Mouse (Mus musculus) adrenal gland, postnatal 10 days (tissue): Measurements from ENCODE around the gene Lep. TPM values are rescaled to one million over a fixed set of nuclear protein-coding genes. Genes with fewer than 3 reads are reported as not detected.

Source experiments
- DNase-seq: peaks from one replicate; pipeline ENCODE4 v3.0.0; 2021; ENCODE audit warnings: mixed read lengths
- long read RNA-seq, 2 experiments: library from polyadenylated mRNA; stranded (forward); transcript quantifications; one replicate each; pipeline ENCODE4 v2.0.0; 2021
- total RNA-seq, 2 experiments: library from RNA; stranded (reverse); gene quantifications; 2 replicates each; pipeline ENCODE4 v1.2.3; 2021

The Lep gene
- 1 to 10 TPM; 6.8 to 8.6 TPM for total RNA-seq
- long read RNA-seq, experiment 1, partial matches to known transcripts = 0 of 6 reads
- long read RNA-seq, experiment 1, other reads (novel, unspliced or antisense) = 2 of 6 reads
- long read RNA-seq, experiment 2, partial matches to known transcripts = 0 of 3 reads
- long read RNA-seq, experiment 2, other reads (novel, unspliced or antisense) = 0 of 3 reads

DNA sequence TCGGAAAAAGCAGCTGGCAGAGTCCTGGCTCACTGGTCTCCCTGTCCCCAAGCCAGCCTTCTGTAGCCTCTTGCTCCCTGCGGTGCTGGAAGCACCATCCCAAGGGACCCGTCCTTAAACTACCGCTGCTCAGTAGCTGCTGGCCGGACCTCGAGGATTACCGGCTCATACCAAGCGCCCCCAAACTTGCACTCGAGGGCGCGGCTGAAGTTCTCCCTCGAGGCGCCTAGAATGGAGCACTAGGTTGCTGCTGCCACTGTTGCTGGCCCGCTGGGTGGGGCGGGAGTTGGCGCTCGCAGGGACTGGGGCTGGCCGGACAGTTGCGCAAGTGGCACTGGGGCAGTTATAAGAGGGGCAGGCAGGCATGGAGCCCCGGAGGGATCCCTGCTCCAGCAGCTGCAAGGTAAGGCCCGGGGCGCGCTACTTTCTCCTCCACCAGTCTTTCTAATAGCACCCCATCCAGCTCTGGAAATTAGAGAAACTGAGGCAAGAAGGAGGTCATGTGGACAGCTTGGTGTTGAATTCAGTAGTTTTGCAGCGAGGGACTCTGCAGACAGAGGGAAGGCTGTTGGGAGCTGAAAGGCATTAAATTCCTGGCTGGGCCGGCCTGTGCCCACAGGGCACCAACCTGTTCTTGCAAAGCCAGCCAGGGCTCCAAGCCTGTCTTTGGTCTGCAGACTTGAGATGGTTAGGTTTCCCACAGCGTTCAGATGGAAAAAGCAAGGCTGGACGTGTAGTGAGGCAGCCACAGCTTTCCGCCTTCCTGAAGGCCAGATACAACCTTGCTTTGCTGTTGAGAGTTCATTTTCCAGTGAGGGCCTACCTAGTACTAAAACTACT, at the start of gene Lep:
TSS of gene Lep (plus strand) at position 375 of the 840 bp plus-strand sequence.
- DNase-seq = peak; percentile 67

DNA sequence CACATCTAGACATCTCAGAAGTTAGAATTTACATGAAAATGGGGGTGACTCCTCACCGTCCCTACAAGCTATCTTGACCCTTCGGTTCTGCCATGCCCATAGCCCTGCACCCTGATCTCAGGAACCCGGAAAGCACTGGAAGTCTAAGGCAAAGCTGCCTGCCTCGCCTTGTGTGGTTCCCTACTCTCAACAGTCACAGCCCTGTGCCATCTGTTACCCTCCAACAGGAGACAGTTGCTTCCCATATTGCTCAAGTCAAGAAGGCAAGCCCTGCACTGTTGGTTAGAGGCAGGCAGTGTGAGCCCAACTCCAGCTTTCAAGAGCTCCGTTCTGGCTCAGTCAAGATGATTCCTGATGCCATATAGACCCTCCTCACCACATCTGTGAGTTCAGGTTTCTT, 48.4 kb upstream of the Lep start:
- no peak for DNase-seq

DNA sequence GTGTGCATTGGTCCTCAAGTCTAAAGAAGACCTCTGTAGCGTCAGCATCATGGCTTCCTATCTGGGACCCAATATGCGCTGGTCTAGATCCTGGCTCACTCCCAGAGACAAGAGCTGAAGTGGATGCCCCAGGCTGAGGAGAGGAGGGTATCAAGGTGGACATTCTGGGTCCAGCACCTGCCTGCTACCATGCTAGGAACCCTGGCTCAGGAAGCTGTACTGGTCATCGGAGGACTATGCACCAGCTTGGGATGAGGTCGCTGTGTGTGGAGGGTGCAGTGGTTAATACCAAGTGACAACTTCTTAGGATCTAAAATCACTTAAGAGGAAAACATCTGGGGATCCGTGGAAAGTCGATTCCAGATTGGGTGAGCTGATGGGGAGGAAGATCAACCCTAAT, 46.8 kb upstream of the Lep start:
- DNase-seq = no peak

- no peak for DNase-seq
These were observed 43.1 kb upstream of the Lep start for GRCm38 (mm10) chr6:29016891-29017412.

DNA sequence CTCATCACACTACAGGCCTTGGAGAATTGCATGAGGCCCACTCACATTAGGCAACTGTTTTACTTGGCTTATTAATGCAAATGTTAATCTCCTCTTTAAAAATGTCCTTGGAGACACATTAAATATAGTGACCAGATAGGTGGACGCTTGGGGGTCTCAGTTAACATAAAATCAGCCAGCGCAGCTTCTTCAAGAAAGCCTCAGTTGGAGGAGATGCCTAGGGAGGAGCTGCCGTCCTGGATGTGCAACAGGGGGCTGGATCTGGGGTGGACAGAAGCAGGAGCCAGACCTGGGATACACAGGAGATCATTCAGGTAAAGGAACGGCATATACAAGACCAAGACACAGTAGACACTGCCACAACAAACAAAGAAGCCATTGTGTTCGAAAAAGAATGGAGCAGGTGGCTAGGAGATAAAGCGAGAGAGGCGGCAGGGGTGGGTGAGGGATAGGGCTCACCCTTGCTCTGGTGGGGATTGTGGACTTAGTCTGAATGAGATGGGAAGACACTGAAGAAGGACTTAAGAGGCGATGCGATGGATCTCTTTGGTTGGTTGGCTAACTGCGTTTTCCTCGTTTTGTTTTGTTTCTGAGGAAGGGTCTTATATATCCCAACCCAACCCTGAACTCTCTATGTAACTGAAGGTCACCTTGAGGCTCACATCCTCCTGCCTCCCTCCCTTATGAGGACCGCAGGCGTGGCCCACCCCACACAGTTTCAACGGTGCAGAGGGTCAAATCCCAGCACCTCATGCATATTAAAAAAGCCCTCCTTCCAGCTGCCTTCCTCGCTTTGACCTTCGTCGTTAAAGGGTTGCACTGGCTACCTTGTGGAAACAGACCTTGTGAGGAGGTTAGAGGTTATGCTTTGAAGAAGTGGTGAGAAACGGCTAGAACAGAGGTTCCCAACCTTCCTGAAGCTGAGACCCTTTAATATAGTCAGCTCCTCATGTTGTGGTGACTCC, 40.0 kb upstream of the Lep start:
- DNase-seq = no peak

DNA sequence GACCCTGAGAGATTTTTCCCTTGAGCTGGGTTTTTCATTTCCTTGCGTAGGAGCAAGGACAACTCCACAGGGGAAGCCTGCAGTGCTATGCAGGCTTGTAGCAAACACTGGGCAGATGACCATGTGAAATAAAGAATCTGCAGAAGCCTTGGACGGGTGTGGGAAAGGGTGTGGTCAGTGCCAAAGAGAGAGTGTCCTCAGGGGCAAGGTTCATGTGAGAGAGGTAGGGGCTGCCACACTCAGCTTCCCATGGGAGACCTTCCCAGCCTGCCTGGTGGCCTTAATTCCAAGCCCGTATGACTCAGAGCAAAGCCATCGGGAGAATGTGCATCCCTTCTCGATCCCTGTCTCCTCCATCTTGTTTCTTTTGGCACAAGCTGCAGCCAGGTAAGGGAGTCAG, 39.1 kb upstream of the Lep start:
- no peak for DNase-seq

DNA sequence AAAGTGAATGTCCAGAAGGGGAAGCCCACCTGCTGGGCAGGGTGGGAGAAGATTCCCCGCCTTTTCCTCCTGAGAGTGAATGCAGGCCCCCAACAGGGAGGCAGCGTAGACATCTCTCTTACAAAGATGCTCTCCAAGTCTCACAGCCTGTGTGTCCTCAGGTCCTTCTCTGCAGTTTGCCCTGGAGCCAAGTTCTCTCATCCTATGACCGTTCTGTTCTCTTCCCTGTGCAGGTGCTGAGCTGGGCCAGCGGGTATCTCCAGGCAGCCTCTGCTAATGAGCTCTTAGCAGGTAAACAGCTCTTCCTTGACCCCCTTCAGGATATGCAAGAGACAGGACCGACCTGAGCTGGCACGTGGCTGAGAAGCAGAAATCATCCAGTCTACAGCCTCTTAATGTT, 38.5 kb upstream of the Lep start:
- DNase-seq = no peak

DNA sequence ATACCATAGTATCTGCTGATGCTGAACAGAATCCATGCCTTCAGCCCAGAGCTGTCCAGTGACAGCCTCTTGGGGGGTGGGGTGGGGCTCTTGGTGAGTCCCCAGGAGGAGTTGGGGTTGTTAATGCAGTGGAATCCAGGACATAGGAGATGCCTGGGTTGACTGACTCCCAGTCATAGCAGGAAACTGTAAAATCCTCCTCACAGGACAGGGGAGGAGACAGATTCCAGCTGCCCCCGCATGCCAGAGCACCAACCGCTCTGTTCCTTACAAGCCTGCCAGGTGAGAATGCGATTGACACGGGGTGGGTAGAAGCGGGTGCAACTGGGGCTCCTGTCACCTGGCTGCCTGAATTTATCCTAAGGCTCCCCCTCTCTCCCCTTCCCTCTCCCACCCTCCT, 37.9 kb upstream of the Lep start:
- no peak for DNase-seq

DNA sequence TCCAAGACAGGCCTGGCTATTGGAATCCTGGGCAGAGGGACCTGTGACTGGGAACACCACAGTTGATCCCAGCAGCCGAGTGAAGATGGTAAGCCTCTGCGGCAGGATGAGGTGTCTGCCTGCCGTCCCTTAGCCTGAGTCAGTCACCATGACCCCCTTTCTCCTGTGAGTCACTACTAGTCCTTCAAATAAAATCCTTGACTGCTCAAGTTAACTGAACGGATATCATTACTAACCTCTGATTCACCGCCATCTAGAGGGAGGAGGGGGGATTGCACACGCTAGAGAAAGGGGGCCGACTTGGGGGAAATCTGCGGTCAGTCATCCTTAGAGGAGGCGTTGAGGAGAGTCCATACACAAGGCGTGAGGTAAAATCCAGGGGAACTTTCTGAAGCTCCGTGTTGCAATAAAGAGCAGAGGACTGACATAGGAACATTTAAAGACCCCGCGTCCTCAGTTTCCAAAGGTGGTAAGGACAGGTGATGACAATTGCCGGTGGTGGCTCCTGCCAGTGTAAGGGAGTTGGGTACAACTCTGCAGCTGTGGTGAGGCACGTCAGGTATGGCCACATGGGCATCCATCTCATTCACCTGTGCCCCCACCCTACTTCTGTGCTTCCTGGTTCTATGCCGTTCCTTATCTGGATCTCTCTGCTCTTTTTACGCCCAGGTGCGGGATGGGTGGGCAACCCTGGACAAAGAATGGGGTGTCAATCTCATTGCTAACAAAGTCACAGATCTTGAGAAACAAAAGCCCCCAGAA, 36.6 kb upstream of the Lep start:
- peak; percentile 79 for DNase-seq

GRCm38 (mm10) chr6:29024000-29024417, 36.0 kb upstream of the Lep start:
- peak; percentile 84 for DNase-seq

DNA sequence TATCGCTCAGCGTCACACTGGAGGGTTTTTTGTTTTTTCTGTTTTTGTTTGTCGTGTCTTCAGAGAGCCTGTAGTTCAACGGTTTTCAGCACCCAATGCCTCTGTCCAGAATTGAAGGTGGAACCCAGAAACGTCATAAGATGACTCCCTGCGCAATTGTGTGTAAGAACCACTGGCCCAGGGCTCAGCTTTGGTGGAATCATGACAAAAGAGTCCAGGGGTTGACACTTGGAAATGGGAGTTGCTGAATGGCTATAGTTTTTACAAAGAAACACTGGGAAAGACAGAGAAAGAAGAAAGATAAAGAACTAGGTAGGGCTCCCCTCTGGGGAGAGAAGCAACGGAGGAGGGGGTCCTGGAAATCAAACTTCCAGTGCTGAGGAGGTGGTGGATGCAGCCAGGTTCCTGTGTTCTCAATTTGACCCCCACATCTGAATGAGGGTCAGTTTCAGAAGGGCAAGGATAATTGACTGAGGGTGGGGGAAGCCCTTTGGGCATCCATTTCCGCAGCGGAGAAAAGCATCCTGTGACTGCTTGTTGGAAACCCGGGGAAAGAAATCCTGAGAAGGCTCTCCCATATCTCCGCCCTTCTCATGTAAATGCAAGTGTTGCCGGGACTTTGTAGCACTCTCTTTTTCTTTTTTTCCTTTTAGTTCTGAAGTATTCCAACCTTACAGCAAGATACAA, 34.1 kb upstream of the Lep start:
- no peak for DNase-seq

GRCm38 (mm10) chr6:29026766-29027165, 33.3 kb upstream of the Lep start:
- DNase-seq = no peak

- no peak for DNase-seq
These were observed 31.9 kb upstream of the Lep start for GRCm38 (mm10) chr6:29028129-29028528.

DNA sequence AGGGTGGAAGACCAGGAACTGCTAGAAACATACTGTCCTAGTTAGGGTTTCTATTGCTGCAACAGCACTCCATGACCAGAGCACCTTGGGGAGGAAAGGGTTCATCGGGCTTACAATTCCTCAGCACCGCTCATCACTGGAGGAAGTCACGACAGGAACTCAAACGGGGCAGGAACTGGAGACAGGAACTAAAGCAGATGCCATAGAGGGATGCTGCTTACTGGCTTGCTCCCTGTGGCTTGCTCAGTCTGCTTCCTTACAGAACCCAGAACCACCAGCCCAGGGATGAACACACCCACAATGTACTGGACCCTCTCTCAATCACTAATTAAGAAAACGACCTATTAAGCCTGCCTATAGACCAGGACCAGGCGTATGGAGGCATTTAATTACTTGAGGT, 30.5 kb upstream of the Lep start:
- DNase-seq = no peak

GRCm38 (mm10) chr6:29031216-29031615, 28.8 kb upstream of the Lep start:
- peak; percentile 88 for DNase-seq

DNA sequence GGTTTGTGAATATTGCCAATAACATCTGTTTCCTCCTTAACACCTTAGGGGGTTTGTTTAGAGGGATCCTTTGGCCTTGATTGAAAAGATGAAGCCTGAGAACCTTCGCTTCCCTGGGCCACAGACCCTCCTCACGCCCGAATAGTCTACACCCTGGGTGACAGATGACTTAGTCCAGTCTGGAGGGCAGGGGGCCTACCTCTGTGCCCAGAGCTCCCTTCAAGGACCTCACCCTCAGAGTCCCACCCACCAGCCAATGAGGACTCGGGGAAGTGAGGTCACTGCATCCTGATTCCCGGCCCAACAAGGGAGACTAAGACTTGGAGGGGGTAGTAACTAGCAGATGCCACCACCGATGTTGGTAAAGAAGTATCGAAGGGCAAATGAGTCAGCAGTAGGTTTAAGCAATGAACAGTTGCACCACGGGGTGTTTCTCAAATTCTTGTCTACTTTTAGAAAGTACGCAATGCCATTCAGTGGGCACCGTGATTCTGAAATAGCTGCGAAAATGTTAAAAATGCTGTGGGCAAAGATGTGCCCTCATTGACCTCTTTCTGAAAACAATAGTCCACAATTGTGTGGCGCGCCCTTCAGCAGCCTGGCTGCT, 28.2 kb upstream of the Lep start:
- DNase-seq = peak; percentile 56

DNA sequence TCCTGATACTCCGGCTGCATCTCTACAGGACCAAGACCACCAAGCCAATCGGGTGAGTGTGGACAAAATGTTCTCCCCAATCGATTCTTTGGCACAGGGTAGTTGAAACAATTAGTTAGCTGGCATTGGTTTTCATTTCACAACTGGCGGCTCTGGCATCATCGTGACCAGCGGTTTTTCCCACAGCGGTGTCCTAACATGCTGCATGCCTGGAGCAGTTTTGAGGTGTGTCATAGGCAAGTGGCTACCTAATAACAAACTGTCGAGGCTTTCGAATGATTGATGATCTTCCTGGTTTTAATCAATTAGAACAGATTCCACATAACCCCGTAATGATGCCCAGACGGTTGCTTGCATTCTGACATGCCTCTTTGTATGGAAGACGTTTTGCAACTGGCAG, 27.6 kb upstream of the Lep start:
- no peak for DNase-seq

DNA sequence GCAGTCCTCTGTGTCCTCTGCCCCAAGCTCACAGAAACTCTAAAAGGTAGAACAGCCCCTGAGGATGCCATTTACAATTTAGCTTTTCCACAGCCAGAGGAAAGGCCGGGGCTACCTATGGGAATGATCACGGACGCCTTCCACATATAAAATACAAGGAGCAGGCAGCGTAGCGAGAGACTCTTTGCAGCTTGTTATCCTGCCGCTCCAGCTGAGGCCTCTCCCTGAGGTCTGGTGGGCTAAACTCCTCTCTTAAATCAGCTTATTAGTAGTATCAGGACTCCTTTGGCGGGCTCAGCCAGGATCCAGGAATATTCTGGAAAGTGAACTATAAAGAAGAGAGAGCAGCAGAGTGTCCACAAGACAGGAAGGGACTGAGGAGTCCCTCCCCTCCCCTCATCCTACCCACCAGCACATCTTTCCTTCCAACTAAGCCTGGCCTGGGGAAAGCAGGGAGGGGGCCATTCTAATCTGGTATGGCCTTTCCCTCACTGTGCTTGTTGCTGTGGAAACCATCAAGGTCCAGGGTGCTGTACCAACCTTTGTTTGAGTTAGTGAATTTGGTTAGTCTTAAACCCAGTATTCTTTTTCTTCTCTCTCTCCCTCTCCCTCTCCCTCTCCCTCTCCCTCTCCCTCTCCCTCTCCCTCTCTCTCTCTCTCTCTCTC, 25.9 kb upstream of the Lep start:
- no peak for DNase-seq

- no peak for DNase-seq
These were observed 23.3 kb upstream of the Lep start for GRCm38 (mm10) chr6:29036698-29037097.

- DNase-seq = no peak
These were observed 19.8 kb upstream of the Lep start for GRCm38 (mm10) chr6:29040266-29040665.
